Mouse (Mus musculus): ENCODE data around the gene Mcfd2.

Gene Mcfd2

GRCm38 (mm10) chr17:87236725-87237650 is 28.7 kb downstream of the Mcfd2 start:
- no peak for DNase-seq (ENCODE audit: low spot score in 2 of 2)

- no peak for DNase-seq (ENCODE audit: low spot score in 2 of 2)
Observed at GRCm38 (mm10) chr17:87235019-87235418, 30.7 kb downstream of the Mcfd2 start.

- DNase-seq (ENCODE audit: low spot score in 2 of 2), result no peak
Observed at GRCm38 (mm10) chr17:87227878-87228277, 37.9 kb downstream of the Mcfd2 start.

GRCm38 (mm10) chr17:87226079-87226640 is 39.6 kb downstream of the Mcfd2 start:
- no peak for DNase-seq (ENCODE audit: low spot score in 2 of 2)

GRCm38 (mm10) chr17:87225384-87225783 is 40.4 kb downstream of the Mcfd2 start:
- no peak for DNase-seq (ENCODE audit: low spot score in 2 of 2)

GRCm38 (mm10) chr17:87224461-87224860 is 41.3 kb downstream of the Mcfd2 start:
- DNase-seq (ENCODE audit: low spot score in 2 of 2), result no peak

GRCm38 (mm10) chr17:87219456-87219855 is 46.3 kb downstream of the Mcfd2 start:
- no peak for DNase-seq (ENCODE audit: low spot score in 2 of 2)

- DNase-seq (ENCODE audit: low spot score in 2 of 2), result no peak
Observed at GRCm38 (mm10) chr17:87214523-87214922, 51.2 kb downstream of the Mcfd2 start.

GRCm38 (mm10) chr17:87210525-87210924 is 55.2 kb downstream of the Mcfd2 start:
- DNase-seq (ENCODE audit: low spot score in 2 of 2), result no peak

- DNase-seq (ENCODE audit: low spot score in 2 of 2), result no peak
Observed at GRCm38 (mm10) chr17:87206885-87207284, 58.9 kb downstream of the Mcfd2 start.

All from spleen, postnatal 36 days (tissue).